8 mouse cellular contexts compared by ENCODE assay signal in the genomic region with DNA sequence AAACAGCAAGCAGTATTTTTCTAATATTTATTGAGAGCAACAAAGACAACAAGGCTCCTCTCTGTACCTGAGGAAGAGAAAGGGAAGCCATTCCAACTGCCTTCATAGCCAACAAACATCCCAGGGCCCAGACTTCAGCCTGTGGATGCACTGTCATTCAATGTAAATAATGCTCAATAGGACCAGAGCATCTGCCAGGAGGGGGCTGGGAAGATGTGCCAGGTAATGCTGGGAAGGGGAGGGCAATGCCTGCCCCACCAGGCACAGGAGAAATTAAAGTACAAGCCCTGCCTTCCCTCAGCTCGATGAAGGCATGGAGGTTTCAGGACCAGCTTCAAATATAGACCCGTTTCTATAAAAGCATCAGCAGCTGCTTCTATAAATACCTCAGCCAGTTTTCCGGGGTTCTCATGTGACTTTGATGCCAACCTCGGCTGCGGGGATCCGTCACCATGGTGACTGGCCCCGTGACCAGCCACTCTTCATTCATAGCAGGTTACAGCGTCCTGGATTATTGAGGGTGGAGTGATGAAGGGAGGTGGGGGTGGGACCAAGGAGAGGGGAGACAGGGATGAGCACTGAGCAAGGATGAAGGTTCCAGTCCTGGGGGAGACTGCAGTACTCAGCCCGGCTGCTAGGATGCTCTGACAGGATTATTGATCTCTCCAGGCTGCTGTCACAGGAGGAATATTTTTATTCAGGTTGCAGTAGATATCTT. TPM values are rescaled to one million over a fixed set of nuclear protein-coding genes. Genes with fewer than 3 reads are reported as not detected.
DNase-seq lines count a peak whose midpoint lies in the region; ATAC-seq and TF ChIP-seq lines count a peak whose summit lies in the region.
"Had no signal": no experiment of that assay in that cellular context is flagged by ENCODE, and none has a peak within 500 bp of the region (broad histone marks: within the 10 kb centered on the region; RNA-seq: fewer than 3 reads in every experiment).

No protein-coding gene starts in this region.

- WGBS in liver, embryonic 12.5 days (ENCODE audit: insufficient replicate concordance), result 49% methylated on average over 9 of the region's 9 CpGs

- no peak overlapping the region; the same call in 1 of the 2 replicates for H3K4me3 ChIP-seq in left cerebral cortex, adult 2 months
- no peak overlapping the region for H3K4me3 ChIP-seq in liver, embryonic 12.5 days

- intact Hi-C loops in left cerebral cortex, adult 2 months (cut with DNase I), result no loop called here

- no peak overlapping the region for H3K4me2 ChIP-seq in liver, embryonic 12.5 days

- no peaks in the 10 kb centered on the region for H3K4me1 ChIP-seq in liver, embryonic 12.5 days

- 0 out of 2 replicates have a peak, but pooled peaks cover 7% of the 10 kb centered on the region for H3K27me3 ChIP-seq in liver, embryonic 12.5 days (replicated peaks)

- ATAC-seq in liver, embryonic 12.5 days, result no peak

- TF ChIP-seq CTCF in left cerebral cortex, adult 2 months (IDR thresholded peaks at IDR 0.05), result peak; percentile 10

- H3K9me3 ChIP-seq in liver, embryonic 12.5 days (replicated peaks), result no peaks in the 10 kb centered on the region

- H3K27ac ChIP-seq in left cerebral cortex, adult 2 months, result peak overlapping the region; percentile 84
- H3K27ac ChIP-seq in liver, embryonic 12.5 days, result no peak overlapping the region

- no peaks in the 10 kb centered on the region for H3K36me3 ChIP-seq in liver, embryonic 12.5 days

- no peak overlapping the region for H3K9ac ChIP-seq in liver, embryonic 12.5 days

- peak; percentile 19 for DNase-seq in adrenal gland, adult 8-10 months
- DNase-seq in cerebellum, adult 18-20 months, result peak; percentile 72 to 78
- DNase-seq in heart, adult 8-10 months (ENCODE audit: low spot score), result peak; percentile 20
- peak; percentile 71 to 79 for DNase-seq in left cerebral cortex, adult 2 months (ENCODE audit: extremely low spot score in 1 of 2, low spot score in 2 of 2)
- DNase-seq in right cerebral cortex, adult 18-20 months, result peak; percentile 90
- no peak for DNase-seq in kidney, postnatal 4 days

RNA-seq across cellular contexts. Expression of a gene that starts 10.7 kb away (rescaled TPM):
- 10 to 100 TPM in 2 of 4 experiments, 1 to 10 TPM in 2; 8.9 to 20.2 (median 13.4) TPM for total RNA-seq in adrenal gland, adult 8-10 months (2022)
- 1 to 10 TPM; 2.4 to 7.4 (median 4.8) TPM for total RNA-seq in heart, adult 8-10 months (2022)
- total RNA-seq in left cerebral cortex, adult 2 months (2021), result 100 to 1,000 TPM; 369 to 419 TPM
- 0.42 and 0.61 TPM in 2 replicates for polyA plus RNA-seq in liver, embryonic 12.5 days (2016; fragmentation: Nextera tagmentation; extraction: Ambion mirVana)

RNA-seq across cellular contexts. Expression of a gene that starts 26.3 kb away (rescaled TPM):
- not detected for total RNA-seq in adrenal gland, adult 8-10 months (2022)
- total RNA-seq in heart, adult 8-10 months (2022), result not detected
- total RNA-seq in left cerebral cortex, adult 2 months (2021), result under 1 TPM in 1 of 2 experiments, not detected in 1; 0.33 TPM
- not detected in 2 replicates for polyA plus RNA-seq in liver, embryonic 12.5 days (2016; fragmentation: Nextera tagmentation; extraction: Ambion mirVana)
- total RNA-seq: adrenal gland, postnatal 36 days had no signal

Comparison
In these comparisons a context has a peak if more than half of its experiments do, and no peak if none do; other contexts are left out.
1. DNase-seq: peak in adrenal gland, adult 8-10 months (single experiment), cerebellum, adult 18-20 months (2 of 2), heart, adult 8-10 months (single experiment), left cerebral cortex, adult 2 months (2 of 2) and right cerebral cortex, adult 18-20 months (single experiment); none in kidney, postnatal 4 days (0 of 2).
2. RNA of a gene that starts 10.7 kb away (total RNA-seq): 369 to 419 TPM in left cerebral cortex, adult 2 months; 8.9 to 20.2 TPM in adrenal gland, adult 8-10 months and 2.4 to 7.4 TPM in heart, adult 8-10 months; every median in the first group is over 10 times any median in the second.